Mouse (Mus musculus) liver, postnatal 0 days (tissue): ENCODE measurements around the gene Trpm8. TPM values are rescaled to one million over a fixed set of nuclear protein-coding genes. Genes with fewer than 3 reads are reported as not detected.

ENCODE experiments used
- ATAC-seq: fragments of 200-750 bp; cut with Nextera tagmentation; 2 replicates; pipeline ENCODE4 v1.8.0; 2017; ENCODE audit warnings: mild to moderate bottlenecking, moderate library complexity
- DNase-seq: peaks from one replicate; pipeline ENCODE4 v3.0.0-alpha.2; 2016
- H3K27ac ChIP-seq: fragments of 300-500 bp; sonication (generic); 2 replicates; pipeline ENCODE4 v1.5.1; 2014; ENCODE audit warnings: antibody characterized with exemption, moderate library complexity, mild to moderate bottlenecking, low read depth
- H3K27me3 ChIP-seq: fragments of 300-500 bp; sonication (generic); 2 replicates; pipeline ENCODE4 v1.6.1; 2014; ENCODE audit warnings: low read length, control low read depth, mixed read lengths; ENCODE audit not compliant: insufficient read depth
- H3K36me3 ChIP-seq: fragments of 300-500 bp; sonication (generic); replicated peaks from 2 replicates; pipeline ENCODE4 v1.6.1; 2014; ENCODE audit warnings: mild to moderate bottlenecking, control low read depth, low read length, moderate library complexity, mixed read lengths; ENCODE audit not compliant: insufficient read depth
- H3K4me1 ChIP-seq: fragments of 300-500 bp; sonication (generic); 2 replicates; pipeline ENCODE4 v1.6.1; 2014; ENCODE audit warnings: antibody characterized with exemption, mild to moderate bottlenecking, control low read depth; ENCODE audit not compliant: insufficient read depth
- H3K4me2 ChIP-seq: fragments of 300-500 bp; sonication (generic); 2 replicates; pipeline ENCODE4 v1.6.1; 2014; ENCODE audit warnings: low read depth, mild to moderate bottlenecking, low read length, moderate library complexity, mixed read lengths
- H3K4me3 ChIP-seq: fragments of 300-500 bp; sonication (generic); 2 replicates; pipeline ENCODE4 v1.5.1; 2014; ENCODE audit warnings: low read depth, low read length
- H3K9ac ChIP-seq: fragments of 300-500 bp; sonication (generic); replicated peaks from 2 replicates; pipeline ENCODE4 v1.6.1; 2014; ENCODE audit warnings: mild to moderate bottlenecking, moderate library complexity
- H3K9me3 ChIP-seq: fragments of 300-500 bp; sonication (generic); 2 replicates; pipeline ENCODE4 v1.6.1; 2016; ENCODE audit warnings: mild to moderate bottlenecking, control low read depth, low read length, mixed read lengths
- CTCF ChIP-seq: sonication (generic); IDR thresholded peaks from 2 replicates; pipeline ENCODE4 v1.5.1; 2016; ENCODE audit warnings: antibody characterized with exemption, low read depth
- EP300 ChIP-seq: IDR thresholded peaks from 2 replicates; pipeline ENCODE4 v1.6.1; 2016; ENCODE audit warnings: antibody characterized with exemption, low read depth, mild to moderate bottlenecking
- WGBS: fragments of 180-500 bp; shearing (Covaris S2); extraction: QIAGEN DNeasy Blood & Tissue Kit; methylation state at CpG from one replicate; pipeline ENCODE4 v1.1.7; 2014; ENCODE audit not compliant: insufficient replicate concordance; 5-methylcytosine and 5-hydroxymethylcytosine counted together
- polyA plus RNA-seq: library from polyadenylated mRNA; unstranded; fragments of >200 nt; fragmentation: Nextera tagmentation; extraction: Ambion mirVana; gene quantifications from 2 replicates; pipeline ENCODE4 v1.2.1, GENCODE M21; 2015

The Trpm8 gene
- polyA plus RNA-seq, 1 experiment from 2014 or later: not detected

DNA sequence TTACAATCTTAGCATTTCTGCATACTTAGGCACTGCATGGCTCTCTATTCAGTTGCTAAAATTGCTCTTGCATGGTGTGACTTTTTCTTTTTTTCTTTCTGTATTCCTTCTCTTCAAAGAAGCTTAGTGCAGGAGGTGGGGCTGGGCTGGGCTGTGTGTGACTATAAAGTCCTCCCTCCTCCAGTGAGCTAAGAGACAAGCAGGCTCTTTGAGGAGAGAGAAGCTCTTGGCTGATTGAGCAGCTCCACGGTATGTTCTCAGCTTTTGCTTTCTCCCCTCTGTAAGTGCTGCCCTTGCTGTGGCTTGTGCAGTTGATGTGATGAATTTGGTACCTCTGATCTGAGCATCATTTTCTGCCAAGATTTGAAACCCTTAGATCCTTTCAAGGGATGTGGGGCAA, 29.1 kb downstream of the Trpm8 start:
- no peaks in the 10 kb centered on the region for H3K36me3 ChIP-seq
- no peak for ATAC-seq

DNA sequence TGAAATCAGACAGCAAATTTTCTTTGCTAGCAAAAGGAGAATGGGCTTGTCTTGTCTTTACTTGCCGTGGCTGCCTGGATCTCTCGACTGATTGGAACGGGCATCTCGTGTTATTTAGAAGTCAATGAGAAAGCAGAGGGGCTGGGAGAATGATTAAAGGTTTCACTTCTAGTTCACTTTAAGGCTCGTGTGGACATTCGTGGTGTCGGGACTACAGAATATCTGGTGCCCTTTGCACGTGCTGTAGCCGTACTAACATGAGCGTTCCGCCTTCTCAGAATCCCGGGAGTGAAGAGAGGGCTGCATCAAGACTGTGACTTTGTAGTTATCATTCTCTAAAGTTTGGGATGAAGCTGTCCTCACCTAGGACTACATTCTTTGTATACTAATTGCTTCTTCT, 29.7 kb downstream of the Trpm8 start:
- ATAC-seq: no peak
- no peak for DNase-seq
- H3K27ac ChIP-seq: no peak overlapping the region
- H3K36me3 ChIP-seq: no peaks in the 10 kb centered on the region
- peaks cover 11% of the 10 kb centered on the region for H3K9me3 ChIP-seq
- no peaks in the 10 kb centered on the region for H3K4me1 ChIP-seq
- no peak for TF ChIP-seq CTCF
- TF ChIP-seq EP300: no peak
- no peak overlapping the region for H3K9ac ChIP-seq
- H3K4me2 ChIP-seq: no peak overlapping the region
- no peaks in the 10 kb centered on the region for H3K27me3 ChIP-seq
- 62% methylated on average over 12 of the region's 12 CpGs for WGBS
- no peak overlapping the region for H3K4me3 ChIP-seq

More for the DNA sequence above, 29.1 kb downstream of the Trpm8 start:
- TF ChIP-seq CTCF: no peak
- Histone ChIP-seq H3K4me1 (no peaks in the 10 kb centered on the region), H3K27me3 (no peaks in the 10 kb centered on the region), H3K4me2 (no peak overlapping the region), H3K9ac (no peak overlapping the region), H3K9me3 (peaks cover 11% of the 10 kb centered on the region), H3K27ac (no peak overlapping the region), H3K4me3 (no peak overlapping the region)
- DNase-seq: no peak
- 50% methylated on average over 1 of the region's 1 CpGs for WGBS

DNA sequence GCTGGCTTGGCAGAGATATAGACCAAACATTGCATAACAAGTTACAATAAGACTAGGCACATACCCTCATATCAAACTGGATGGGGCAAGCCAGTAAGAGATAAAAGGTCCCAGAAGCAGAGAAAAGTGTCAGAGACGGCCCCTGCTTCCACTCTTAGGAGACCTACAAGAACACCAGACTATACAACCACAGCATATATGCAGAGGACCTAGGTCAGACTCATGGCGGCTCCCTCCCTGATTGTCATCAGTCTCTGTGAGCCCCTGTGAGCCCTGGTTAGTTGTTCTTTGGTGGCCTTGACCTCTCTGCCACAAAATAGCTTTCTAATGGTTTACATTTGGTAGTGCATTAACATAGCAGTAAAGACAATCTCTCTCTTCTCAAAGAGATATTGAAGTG, 31.6 kb downstream of the Trpm8 start:
- H3K27me3 ChIP-seq: no peaks in the 10 kb centered on the region
- no peak overlapping the region for H3K27ac ChIP-seq
- H3K9me3 ChIP-seq: peaks cover 7% of the 10 kb centered on the region
- no peak overlapping the region for H3K4me3 ChIP-seq
- DNase-seq (no peak), ATAC-seq (no peak)
- H3K36me3 ChIP-seq: no peaks in the 10 kb centered on the region
- 40% methylated on average over 2 of the region's 2 CpGs for WGBS
- no peak for TF ChIP-seq EP300
- no peak for TF ChIP-seq CTCF
- no peak overlapping the region for H3K9ac ChIP-seq
- no peak overlapping the region for H3K4me2 ChIP-seq
- no peaks in the 10 kb centered on the region for H3K4me1 ChIP-seq

DNA sequence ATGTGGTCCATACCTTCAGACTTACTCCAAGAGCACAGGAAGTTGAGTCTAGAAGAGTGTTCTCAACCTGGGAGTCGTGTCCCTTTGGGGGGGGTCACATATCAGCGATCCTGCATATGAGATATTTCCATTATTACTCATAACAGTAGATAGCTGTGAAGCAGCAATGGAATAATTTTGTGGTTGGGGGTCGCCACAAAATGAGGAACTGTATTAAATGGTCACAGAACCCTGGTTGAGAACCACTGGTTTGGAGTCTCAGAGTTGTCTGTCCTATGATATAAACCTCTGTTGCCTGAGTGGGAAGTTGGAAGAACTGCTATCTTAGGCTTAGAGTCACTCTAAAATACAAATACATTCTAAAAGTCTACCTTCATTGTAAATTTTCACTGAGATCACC, 32.4 kb downstream of the Trpm8 start:
- no peak for ATAC-seq
- no peaks in the 10 kb centered on the region for H3K27me3 ChIP-seq
- peaks cover 7% of the 10 kb centered on the region for H3K9me3 ChIP-seq
- no peaks in the 10 kb centered on the region for H3K36me3 ChIP-seq
- no peak overlapping the region for H3K27ac ChIP-seq
- TF ChIP-seq CTCF (no peak), EP300 (no peak)
- H3K4me1 ChIP-seq: no peaks in the 10 kb centered on the region
- no peak overlapping the region for H3K9ac ChIP-seq
- WGBS: 40% methylated on average over 3 of the region's 3 CpGs
- H3K4me2 ChIP-seq: no peak overlapping the region
- no peak for DNase-seq
- no peak overlapping the region for H3K4me3 ChIP-seq

DNA sequence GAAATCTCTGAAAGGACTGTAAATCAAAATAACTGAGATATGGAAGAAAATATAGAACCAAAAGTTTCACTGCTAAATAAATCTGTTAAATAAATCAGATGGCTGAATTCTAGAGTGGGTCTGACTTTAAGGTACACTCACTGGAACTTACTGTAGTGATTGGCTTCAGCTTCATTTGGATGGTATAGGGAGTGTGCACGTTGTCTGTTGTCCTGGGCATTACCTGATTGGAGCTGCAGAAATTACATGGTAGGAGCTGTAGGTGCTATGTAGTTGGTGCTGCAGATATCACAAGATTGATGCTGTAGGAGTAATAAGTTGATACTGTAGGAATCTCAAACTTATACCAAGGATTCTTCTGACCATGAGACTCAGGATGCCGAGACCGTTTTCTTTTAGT, 32.9 kb downstream of the Trpm8 start:
- 55% methylated on average over 3 of the region's 3 CpGs for WGBS
- Histone ChIP-seq H3K36me3 (no peaks in the 10 kb centered on the region), H3K9me3 (peaks cover 7% of the 10 kb centered on the region), H3K4me2 (no peak overlapping the region), H3K4me1 (no peaks in the 10 kb centered on the region), H3K9ac (no peak overlapping the region), H3K4me3 (no peak overlapping the region), H3K27me3 (no peaks in the 10 kb centered on the region), H3K27ac (no peak overlapping the region)
- no peak for ATAC-seq
- DNase-seq: no peak
- TF ChIP-seq CTCF (no peak), EP300 (no peak)

DNA sequence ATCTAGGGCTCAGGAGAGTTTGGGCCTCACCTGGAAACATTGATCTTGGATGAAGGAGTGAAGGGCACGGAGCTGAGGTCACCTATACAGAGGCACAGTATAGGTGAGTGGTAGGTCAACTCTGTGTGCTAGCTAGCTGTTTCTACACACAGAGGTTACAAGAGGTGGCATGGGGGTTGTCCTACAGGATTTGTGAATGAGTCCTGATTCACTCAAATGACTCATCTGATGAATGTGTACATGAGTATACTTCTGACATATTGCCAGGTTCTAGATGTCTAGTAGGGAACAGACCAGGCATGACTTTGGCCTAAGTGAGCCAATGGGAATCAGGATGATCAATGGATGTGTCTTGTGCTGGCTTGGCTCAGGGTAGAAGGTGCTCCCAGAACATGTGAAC, 39.8 kb downstream of the Trpm8 start:
- H3K9ac ChIP-seq: no peak overlapping the region
- no peak for DNase-seq
- H3K27me3 ChIP-seq: no peaks in the 10 kb centered on the region
- H3K36me3 ChIP-seq: no peaks in the 10 kb centered on the region
- no peak overlapping the region for H3K27ac ChIP-seq
- TF ChIP-seq CTCF (no peak), EP300 (no peak)
- 62% methylated on average over 1 of the region's 1 CpGs for WGBS
- H3K4me1 ChIP-seq: no peaks in the 10 kb centered on the region
- no peaks in the 10 kb centered on the region for H3K9me3 ChIP-seq
- H3K4me2 ChIP-seq: no peak overlapping the region
- ATAC-seq: peak; percentile 84
- H3K4me3 ChIP-seq: no peak overlapping the region

DNA sequence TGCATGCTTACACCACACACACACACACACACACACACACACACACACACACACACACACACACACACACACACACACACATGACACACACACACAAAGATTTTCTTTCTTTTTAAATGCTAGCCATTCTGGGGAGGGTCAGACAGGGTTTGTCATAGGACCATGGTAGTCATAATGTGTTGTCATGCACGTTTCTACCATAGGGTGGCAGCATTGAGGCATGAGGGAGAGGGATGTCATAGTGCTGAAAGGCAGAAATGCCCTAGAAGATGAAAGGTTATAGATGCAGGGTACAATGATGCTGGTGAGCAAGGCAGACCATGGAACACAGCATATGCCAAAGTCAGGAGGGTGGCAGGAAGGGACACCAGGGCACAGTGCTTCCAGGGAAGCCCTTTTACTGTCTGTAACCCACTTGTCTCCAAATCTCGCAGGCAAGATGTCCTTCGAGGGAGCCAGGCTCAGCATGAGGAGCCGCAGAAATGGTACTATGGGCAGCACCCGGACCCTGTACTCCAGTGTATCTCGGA, 41.1 kb downstream of the Trpm8 start:
- peak; percentile 72 for DNase-seq
- Histone ChIP-seq H3K4me2 (no peak overlapping the region), H3K9ac (no peak overlapping the region), H3K4me3 (no peak overlapping the region), H3K36me3 (no peaks in the 10 kb centered on the region), H3K27me3 (no peaks in the 10 kb centered on the region), H3K27ac (no peak overlapping the region), H3K4me1 (no peaks in the 10 kb centered on the region), H3K9me3 (no peaks in the 10 kb centered on the region)
- TF ChIP-seq EP300 (no peak), CTCF (peak; percentile 87)
- ATAC-seq: no peak
- 66% methylated on average over 6 of the region's 6 CpGs for WGBS
